Mouse (Mus musculus) ES-E14 (cell line): ENCODE data around the gene Izumo1.

Source experiments
- CHD2 ChIP-seq: IDR thresholded peaks from 2 replicates; pipeline ENCODE4 v1.6.1; 2014; ENCODE audit warnings: mild to moderate bottlenecking, low read depth, low read length, inconsistent platforms
- HCFC1 ChIP-seq: IDR thresholded peaks from 2 replicates; pipeline ENCODE4 v1.6.1; 2012; ENCODE audit warnings: low read length, inconsistent platforms, borderline replicate concordance; ENCODE audit not compliant: insufficient read depth
- MAFK ChIP-seq: IDR thresholded peaks from 2 replicates; pipeline ENCODE4 v1.6.1; 2014; ENCODE audit warnings: mild to moderate bottlenecking, low read depth, low read length, inconsistent platforms; ENCODE audit not compliant: insufficient read depth
- ZC3H11A ChIP-seq: IDR thresholded peaks from 2 replicates; pipeline ENCODE4 v1.6.1; 2012; ENCODE audit warnings: low read depth, mild to moderate bottlenecking, inconsistent platforms, low read length, borderline replicate concordance
- ZNF384 ChIP-seq: IDR thresholded peaks from 2 replicates; pipeline ENCODE4 v1.6.1; 2012; ENCODE audit warnings: low read depth, low read length, inconsistent platforms

DNA sequence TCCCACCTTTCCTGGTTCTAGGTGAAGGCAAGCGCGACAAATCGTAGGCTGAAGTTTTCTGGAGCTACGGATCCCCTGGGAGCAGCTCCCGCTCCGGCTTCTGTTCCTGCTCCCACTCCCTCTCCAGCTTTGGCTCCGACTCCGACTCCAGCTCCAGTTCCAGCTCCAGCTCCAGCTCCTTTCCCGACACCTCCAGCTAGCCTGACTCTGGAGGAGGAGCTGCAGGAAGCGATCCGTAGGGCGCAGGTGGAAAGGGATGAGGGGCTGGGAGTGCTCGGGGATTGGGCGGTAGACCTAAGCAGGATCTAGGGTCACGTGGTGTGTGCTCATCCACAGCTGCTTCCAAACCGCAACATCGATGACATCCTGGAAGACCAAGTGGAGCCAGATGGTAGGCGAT, 22.6 kb downstream of the Izumo1 start:
- TF ChIP-seq HCFC1, result no peak
- TF ChIP-seq ZNF384, result no peak
- TF ChIP-seq ZC3H11A, result no peak
- no peak for TF ChIP-seq MAFK
- TF ChIP-seq CHD2, result no peak
